Mouse (Mus musculus): ENCODE measurements at regions not wholly inside any gene's neighbourhood (a gene's known extent, or its start where the extent isn't known, plus 50 kb on each side); places are given as distances from the start of the nearest gene placed in this dataset.
A peak's percentile ranks its signal among the peaks of the same experiment; 100 is the strongest.

DNA sequence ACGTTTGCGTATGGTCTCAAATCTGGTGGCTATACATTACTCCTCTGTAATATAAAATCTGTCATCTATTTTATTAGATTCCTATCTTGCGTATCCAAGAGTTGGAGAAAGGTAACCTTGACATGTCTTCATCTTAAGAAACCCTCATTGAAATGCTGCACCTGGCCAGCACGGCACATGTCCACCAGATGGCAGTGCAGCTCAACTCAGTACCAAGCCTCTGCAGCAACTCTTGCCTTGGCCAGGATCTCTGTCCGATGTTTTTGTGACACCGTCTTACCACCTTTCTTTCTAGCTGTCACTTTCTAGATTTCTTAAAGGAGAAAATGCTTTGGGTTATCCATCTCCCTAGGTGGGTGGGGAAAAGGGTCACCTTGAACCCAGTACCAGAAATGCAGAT lies 134.1 kb upstream of the Dcn start:
- DNase-seq (ENCODE audit: extremely low read depth, low read depth, low spot score): no peak

DNA sequence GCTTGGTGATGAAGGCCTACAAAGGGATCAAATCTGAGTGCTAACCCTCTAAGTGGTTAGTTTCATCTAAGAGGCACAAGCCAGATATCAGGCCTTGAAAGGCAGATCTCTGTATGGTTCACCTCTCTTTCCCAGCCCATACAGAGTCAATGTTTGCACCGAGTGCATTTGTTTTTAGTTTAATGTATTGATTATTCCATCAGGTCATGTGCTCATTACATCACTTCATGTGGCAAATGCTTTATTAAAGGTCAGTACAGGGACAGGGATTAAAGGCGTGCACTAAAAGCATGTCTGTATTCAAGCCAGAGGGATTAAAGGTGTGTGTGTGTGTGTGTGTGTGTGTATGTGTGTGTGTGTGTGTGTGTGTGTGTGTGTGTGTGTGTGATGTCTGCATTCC lies 132.5 kb upstream of the Dcn start:
- DNase-seq (ENCODE audit: extremely low read depth, low read depth, low spot score): no peak

DNA sequence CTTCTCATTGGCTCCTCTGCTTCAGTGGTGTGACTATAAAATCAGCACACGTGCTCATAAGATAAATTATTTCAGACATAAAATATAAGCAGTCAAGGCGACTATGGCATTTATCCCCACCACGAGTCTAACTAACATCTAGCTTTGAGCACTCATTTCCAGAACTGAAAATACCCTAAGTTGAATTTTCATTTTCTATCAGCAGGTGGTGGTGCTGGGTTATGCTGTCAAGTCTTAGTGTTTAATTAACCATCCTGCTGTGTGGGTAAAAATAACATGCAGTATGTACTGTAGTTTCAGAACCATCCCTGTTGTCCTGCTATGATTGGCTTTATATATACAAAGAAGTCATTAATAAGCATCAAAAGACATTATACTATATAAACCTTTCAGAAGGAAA lies 110.8 kb upstream of the Dcn start:
- no peak for DNase-seq (ENCODE audit: extremely low read depth, low read depth, low spot score)

DNA sequence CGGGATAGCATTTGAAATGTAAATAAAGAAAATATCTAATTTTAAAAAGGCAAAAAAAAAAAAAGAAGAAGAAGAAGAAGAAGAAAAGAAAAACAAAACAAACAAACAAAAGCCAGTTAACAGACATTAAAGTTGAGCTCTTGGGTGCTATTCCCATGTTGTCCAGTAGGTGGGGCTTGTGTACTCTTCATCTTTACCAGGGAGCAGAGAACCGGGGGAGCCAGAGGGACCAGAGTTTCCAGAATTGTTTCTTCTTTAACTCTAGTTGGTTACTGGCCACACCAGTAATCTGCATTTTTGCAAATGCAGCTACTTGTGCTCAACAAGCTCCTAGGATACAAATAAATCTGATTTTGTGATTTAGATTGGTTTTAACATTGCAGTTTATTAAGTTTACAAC lies 103.6 kb upstream of the Dcn start:
- DNase-seq (ENCODE audit: extremely low read depth, low read depth, low spot score): no peak

DNA sequence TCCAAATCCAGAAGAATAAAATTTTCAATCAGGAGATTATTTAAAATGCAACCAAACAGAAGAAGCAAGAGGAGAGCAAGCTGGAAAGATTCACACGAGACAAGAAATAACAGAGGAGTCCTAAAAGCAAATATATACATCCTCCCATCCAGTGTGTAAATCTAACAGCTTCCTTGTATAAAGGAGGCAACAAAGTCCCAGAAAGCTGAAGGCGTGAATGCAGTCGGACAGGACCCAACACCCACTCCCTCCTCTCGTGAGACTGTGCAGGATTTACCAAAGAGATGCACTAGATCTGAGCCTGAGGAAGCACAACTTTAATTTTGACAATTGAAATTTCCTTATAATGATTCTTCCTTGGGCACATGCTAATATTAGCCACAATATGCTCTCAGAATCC lies 103.0 kb upstream of the Dcn start:
- no peak for DNase-seq (ENCODE audit: extremely low read depth, low read depth, low spot score)

DNA sequence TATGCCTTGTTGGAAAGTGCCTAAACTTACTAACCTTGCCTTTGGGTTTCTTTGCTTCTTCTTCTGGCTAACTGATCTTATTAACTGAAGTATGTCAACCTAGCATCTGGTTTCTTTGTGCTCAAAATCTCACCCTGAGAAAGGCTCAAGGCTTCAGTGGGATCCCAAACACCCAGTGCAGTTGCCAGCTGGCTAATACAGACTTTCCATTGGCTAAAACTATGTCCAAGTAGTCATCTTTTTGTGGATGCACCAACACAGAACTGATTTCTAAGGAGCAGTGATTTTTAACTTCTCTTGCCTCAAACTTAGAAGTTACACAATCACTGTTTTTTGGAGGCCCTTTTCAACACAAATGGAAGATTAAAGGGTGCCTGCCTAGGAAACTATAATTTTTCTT lies 97.8 kb upstream of the Dcn start:
- no peak for DNase-seq (ENCODE audit: extremely low read depth, low read depth, low spot score)

DNA sequence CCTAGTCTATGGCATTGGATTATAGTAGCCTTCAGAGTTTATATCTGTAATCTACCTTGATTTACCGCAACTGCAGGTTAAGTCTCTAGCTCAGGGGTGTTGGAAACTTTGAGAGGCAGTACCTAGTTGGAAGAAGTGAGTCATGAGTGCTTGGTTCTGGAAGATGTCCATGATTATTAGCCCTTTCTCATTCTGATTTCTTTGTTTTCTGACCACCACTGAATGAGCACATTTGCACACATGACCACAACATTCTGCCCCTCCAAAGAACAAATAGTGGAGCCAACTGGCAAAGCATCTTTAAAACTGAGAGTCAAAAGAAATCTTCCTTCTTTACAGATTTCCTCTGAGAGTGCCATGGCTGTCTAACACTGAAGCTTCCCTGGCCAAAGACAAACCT lies 95.5 kb upstream of the Dcn start:
- no peak for DNase-seq (ENCODE audit: extremely low read depth, low read depth, low spot score)

DNA sequence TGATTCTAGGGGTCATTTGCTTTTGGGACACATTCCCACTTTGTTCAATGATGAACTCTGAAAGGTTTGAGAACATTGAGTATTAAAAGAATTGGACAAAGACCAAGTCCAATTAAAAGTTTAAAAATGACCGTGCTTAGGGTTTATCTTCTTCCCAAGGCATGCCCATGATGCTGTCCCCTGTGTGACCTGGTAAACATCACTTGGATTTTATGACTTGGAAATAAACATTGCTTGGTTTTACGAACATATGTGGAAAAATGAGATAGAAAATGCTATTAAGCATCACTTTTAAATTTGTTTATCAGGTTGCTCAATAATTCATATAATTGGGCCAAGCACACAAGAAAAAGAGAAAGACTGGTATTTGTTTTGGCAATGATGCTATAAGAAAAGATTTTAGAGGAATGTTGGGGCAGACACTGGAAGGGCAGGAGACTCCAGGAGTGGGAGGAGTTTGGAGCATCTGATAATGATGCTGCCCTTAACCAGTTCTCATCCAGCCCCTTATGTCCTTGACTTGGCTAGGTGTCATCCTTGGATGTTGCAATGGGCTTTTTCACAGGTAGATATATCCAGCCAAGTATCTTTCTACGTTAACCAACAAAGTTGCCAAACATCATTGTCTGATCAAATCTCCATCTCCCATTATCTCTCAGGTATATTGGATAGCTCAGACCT lies 92.1 kb upstream of the Dcn start:
- no peak for DNase-seq (ENCODE audit: extremely low read depth, low read depth, low spot score)

DNA sequence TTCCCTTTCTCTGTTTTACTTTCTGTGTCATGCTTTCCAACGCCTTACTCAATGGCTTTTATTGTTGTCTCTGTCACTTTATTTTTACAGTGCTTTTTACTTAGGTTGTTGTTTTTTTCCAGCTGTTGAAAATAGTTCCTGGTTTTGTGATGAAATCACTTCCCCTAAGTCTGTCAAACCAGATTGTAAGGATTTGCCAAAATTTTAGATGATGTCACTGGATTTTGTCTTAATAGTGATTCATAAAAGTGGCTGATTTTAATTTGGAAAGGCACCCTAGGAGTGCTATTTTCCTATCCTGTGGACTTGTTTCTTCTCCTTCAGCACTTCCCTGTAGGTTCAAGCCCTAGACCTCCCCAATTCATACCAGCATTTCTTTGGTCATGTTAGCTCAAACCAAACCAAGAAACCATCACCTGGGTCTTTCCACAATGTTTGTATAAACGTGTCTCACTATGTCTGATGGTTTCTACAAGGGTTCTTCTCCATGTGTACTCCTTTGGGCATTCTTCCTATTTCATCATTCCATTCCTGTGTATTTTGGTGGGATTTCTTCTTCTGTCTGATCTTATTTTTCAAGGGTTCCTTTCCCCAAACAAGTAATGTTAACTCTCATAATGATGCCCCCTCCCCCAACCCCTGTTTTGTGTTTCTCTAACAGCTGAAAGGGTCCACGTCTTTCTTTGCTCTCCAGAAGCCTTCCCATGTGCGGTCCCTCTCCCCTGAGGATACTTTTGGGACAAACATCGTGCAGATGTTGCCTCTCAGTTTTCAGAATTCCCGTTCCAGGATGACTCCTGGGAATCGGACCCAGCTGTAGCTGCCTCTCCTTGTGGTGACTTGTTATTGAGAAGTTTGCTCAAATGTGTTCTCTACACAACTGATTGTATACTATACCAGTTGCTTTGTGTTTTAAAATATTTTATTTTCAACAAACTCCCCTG lies 89.5 kb upstream of the Dcn start:
- no peak for DNase-seq (ENCODE audit: extremely low read depth, low read depth, low spot score)

DNA sequence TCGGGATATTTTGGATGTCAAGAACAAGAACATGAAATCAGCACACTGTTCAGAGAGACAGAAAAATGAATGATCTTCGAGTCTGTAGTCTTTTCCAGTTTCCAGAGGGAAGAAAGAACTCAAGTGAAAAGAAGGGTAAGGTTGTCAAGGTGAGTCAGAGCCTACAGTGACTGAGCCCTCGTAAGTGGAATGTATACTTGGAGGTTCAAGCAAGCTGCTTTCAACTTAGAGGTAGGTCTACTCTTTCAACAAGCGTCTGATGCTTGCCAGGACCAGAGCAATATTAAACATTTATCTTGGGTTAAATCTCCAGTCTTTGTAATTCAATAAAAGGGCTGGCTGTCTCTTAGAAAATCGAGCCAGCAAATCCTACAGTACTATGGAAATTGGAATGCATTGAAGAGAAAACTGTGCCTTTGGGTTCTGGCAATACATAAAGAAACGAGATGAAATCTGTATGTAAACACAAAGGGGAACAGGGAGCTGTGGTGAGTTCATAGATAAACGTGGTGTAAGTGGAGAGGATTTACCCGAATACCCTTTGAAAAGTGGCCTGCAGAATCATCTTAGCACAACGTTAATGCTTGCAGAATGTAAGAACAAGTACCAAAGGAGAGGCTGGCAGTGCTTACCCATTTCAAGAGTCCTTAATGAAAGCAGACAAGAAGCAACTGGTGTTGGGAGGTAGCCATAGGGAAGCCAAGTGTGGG lies 82.2 kb upstream of the Dcn start:
- peak; percentile 66 for DNase-seq (ENCODE audit: extremely low read depth, low read depth, low spot score)

DNA sequence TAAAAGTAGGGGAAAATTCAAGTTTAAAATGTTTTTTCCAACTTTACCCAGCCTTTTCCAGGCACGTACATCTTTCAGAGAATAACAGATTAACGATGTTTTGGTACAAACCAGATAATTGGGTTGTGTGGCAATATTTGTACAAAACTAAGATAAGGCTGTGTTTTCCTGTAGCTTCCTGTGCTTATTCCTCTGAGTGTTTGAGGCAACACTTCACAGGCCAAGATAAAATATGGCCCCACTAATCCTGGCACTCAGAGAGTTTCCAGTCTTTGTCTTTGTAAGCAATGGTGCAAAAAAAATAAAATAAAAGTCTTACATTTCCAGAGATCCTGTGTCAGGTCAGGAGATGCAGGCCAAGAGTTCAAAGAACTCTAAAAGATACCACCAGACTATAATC lies 81.5 kb upstream of the Dcn start:
- no peak for DNase-seq (ENCODE audit: extremely low read depth, low read depth, low spot score)

DNA sequence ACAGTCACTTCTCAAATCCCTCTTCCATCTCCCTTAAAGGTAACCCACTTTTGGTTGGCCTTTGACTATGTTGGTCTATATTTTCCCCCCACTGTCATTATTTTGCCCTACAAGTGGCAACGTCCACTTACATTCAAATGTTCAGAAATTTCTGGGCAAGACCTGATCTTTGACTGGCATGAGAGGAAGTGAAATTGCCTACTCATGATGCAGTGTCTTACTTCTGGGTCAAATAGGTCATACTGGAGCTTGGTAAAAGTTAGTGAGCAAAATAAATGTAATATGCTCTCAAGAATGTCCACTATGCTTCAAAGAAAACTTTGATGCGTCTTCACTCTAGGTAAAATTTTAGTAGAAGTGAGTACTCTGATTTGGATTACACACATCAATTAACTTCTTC lies 76.9 kb upstream of the Dcn start:
- no peak for DNase-seq (ENCODE audit: extremely low read depth, low read depth, low spot score)

DNA sequence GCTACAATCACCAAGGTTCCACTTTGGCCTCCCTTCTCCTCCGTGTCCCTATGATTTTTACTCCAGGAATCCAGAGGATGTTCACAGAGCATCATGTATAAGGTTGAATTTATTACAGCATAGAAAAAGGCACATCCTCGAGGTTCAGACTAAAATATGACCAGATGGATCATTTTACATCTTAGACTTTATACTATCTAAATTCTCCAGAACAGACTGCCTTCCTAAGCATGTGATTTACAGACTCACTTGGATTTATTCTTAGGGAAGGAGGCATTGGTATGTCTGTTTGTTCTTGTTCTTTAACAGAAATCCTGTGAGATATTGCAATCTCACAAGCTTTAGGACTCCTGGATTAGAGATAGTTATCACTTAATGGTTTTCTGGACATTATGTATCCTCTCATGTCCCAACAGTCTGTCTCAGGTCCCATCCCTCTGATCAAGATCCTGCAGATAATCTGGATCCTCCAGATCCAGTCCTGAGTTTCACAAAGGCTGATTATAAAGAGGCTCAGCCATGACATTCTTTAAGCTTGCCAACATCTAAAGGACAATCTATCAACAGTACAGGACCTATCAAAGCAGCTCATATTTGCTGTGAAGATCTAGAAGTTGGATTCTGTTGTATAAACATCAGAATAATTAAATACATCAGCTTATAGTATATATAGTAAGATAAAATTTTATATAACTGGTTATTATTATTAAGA lies 75.2 kb upstream of the Dcn start:
- DNase-seq (ENCODE audit: extremely low read depth, low read depth, low spot score): no peak

DNA sequence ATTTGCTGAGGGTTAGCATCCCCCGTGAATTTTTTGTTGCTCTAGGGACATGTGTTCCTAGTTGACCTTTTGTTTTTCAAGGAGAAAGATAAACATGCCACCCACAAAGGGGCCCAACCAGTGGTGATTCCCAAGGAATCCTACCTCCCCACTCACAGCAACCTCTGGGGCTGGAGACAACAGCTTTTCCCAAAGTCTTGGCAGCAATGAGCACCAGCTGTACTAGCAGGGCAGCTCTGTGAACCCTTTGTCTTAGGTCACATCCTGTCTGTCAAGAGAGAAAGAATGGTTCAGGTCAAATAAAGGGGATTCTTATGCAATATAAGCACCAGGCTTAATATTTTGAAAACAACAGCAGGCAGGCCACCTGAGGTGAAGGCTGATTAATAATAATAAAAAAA lies 70.2 kb upstream of the Dcn start:
- DNase-seq (ENCODE audit: extremely low read depth, low read depth, low spot score): no peak

DNA sequence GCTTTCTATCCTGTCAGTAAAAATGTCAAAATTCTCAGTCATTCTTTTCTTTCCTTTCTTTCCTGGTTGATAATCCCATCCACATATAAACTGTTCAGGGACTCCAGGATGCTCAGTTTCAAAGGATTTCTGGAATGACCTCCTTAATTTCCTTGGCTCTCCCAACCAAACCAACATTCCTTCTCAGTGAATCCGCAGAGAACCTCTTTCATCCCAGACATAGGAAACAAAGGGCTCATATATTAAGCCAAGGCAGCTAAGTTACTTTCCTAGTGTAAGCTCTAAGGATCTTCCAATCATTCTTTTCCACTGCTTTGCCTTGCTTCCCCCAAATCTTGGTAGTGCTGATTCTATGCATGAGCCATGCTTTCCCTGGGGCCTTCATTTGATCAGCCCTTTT lies 69.5 kb upstream of the Dcn start:
- DNase-seq (ENCODE audit: extremely low read depth, low read depth, low spot score): no peak

DNA sequence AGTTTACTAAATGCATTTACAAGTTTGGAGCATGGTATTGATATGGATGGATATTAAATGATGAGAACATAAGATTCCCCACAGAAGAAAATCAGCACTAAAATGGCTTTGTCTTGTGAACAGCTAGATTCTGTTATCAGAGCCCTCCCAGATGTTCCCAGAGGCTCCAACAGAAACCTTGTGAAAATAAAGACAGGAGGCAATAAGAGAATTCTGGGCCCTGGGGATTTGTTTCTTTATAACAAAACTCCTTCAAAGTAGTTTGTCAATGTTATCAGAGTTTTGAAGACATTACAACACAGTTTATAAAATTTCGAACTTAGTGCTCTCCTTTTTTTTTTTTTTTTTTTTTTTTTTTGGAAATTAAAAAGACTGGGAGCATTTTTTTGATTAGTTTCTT lies 56.8 kb upstream of the Dcn start:
- no peak for DNase-seq (ENCODE audit: extremely low read depth, low read depth, low spot score)

DNA sequence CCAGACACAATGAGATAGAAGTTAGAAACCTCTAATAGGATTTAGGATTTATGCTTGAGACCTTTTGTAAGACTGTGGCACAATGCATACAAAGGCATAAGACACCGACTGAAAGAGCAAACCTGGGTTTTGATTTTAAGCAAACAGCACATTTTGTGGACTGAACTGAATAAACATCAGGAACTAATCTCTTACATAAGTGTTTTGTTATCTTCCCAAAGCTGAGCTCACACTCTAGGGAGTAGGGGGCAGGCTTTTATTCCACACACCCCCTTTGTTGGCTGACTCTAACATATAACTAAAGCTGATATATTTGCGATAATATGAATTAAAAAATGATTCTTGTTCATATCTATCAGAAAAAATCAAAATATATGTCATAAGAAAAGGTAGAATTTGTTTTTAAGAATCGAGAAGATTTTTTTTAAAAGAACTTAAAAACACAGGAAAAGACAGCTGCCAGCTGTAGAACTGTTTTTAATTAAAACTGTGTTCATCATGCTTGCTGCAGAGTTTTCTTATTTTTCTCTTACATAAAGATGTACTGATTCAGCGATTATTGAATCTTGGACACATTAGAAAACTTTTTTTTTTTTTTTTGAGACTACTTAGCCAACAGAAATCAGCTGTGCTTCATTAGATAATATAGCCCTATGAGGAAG lies 56.2 kb upstream of the Dcn start:
- DNase-seq (ENCODE audit: extremely low read depth, low read depth, low spot score): no peak
